Mouse (Mus musculus) limb, embryonic 15.5 days (tissue): Measurements from ENCODE around the gene Ulk3. TPM values are rescaled to one million over a fixed set of nuclear protein-coding genes. Genes with fewer than 3 reads are reported as not detected.

ENCODE experiments used
- ATAC-seq: fragments of 200-750 bp; cut with Nextera tagmentation; 2 replicates; pipeline ENCODE4 v1.8.0; 2017; ENCODE audit warnings: low read depth, moderate TSS enrichment; ENCODE audit not compliant: insufficient number of reproducible peaks, low FRiP score, low TSS enrichment
- H3K27ac ChIP-seq: fragments of 300-500 bp; sonication (generic); 2 replicates; pipeline ENCODE4 v1.5.1; 2015; ENCODE audit warnings: moderate library complexity, mild to moderate bottlenecking, inconsistent platforms
- H3K27me3 ChIP-seq: fragments of 300-500 bp; sonication (generic); 2 replicates; pipeline ENCODE4 v1.6.1; 2015; ENCODE audit warnings: inconsistent platforms
- H3K36me3 ChIP-seq: fragments of 300-500 bp; sonication (generic); 2 replicates; pipeline ENCODE4 v1.6.1; 2015; ENCODE audit warnings: inconsistent platforms
- H3K4me1 ChIP-seq: fragments of 300-500 bp; sonication (generic); 2 replicates; pipeline ENCODE4 v1.6.1; 2015; ENCODE audit warnings: inconsistent platforms
- H3K4me2 ChIP-seq: fragments of 300-500 bp; sonication (generic); 2 replicates; pipeline ENCODE4 v1.6.1; 2015; ENCODE audit warnings: mild to moderate bottlenecking, inconsistent platforms
- H3K4me3 ChIP-seq: fragments of 300-500 bp; sonication (generic); 2 replicates; pipeline ENCODE4 v1.5.1; 2015; ENCODE audit warnings: mild to moderate bottlenecking, inconsistent platforms
- H3K9ac ChIP-seq: fragments of 300-500 bp; sonication (generic); 2 replicates; pipeline ENCODE4 v1.6.1; 2015; ENCODE audit warnings: inconsistent platforms
- H3K9me3 ChIP-seq: fragments of 300-500 bp; sonication (generic); 2 replicates; pipeline ENCODE4 v1.6.1; 2016; ENCODE audit warnings: inconsistent platforms
- WGBS: fragments of 180-500 bp; shearing (Covaris S2); methylation state at CpG from one replicate; pipeline ENCODE4 v1.1.7; 2015; 5-methylcytosine and 5-hydroxymethylcytosine counted together
- polyA plus RNA-seq: library from polyadenylated mRNA; unstranded; fragments of >200 nt; fragmentation: Nextera tagmentation; extraction: Ambion mirVana; gene quantifications from 2 replicates; pipeline ENCODE4 v1.2.1, GENCODE M21; 2015

Gene Ulk3
- polyA plus RNA-seq, 1 experiment from 2014 or later, result 23.2 TPM

GRCm38 (mm10) chr9:57602098-57602497 is 12.8 kb downstream of the Ulk3 start:
- H3K4me3 ChIP-seq, result no peak overlapping the region
- no peaks in the 10 kb centered on the region for H3K36me3 ChIP-seq
- H3K9me3 ChIP-seq, result no peaks in the 10 kb centered on the region
- no peak overlapping the region for H3K9ac ChIP-seq
- ATAC-seq, result no peak
- H3K27me3 ChIP-seq, result peaks cover 22% of the 10 kb centered on the region
- WGBS, result 52% methylated on average over 8 of the region's 8 CpGs
- H3K27ac ChIP-seq, result no peak overlapping the region
- no peak overlapping the region for H3K4me2 ChIP-seq
- H3K4me1 ChIP-seq, result peaks cover 22% of the 10 kb centered on the region

GRCm38 (mm10) chr9:57604875-57605274 is 15.6 kb downstream of the Ulk3 start:
- H3K4me2 ChIP-seq, result no peak overlapping the region
- no peak for ATAC-seq
- 73% methylated on average over 4 of the region's 4 CpGs for WGBS
- no peaks in the 10 kb centered on the region for H3K9me3 ChIP-seq
- no peak overlapping the region for H3K4me3 ChIP-seq
- peaks cover 16% of the 10 kb centered on the region for H3K4me1 ChIP-seq
- no peaks in the 10 kb centered on the region for H3K36me3 ChIP-seq
- no peak overlapping the region for H3K9ac ChIP-seq
- H3K27ac ChIP-seq, result no peak overlapping the region
- H3K27me3 ChIP-seq, result peaks cover 22% of the 10 kb centered on the region

DNA sequence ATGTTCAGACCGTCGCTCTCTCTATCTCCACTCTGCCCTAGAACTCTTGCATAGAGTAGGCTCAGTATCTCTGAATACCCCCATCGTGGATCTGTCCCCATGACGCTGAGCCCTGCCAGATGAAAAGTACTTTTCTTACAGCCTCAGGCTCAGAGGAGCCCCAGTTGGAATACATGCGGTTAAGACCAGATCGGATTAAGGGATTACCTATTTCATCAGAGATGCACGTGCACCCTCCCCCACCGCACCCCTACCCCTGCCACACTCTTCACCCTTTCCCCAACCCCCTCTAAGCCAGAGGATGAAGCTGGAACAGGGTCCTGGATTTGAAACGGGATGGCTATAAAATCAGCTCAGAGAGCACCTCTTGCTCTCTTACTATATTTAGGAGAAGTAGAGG is 16.3 kb downstream of the Ulk3 start:
- Histone ChIP-seq H3K4me2 (no peak overlapping the region), H3K27ac (no peak overlapping the region), H3K9ac (no peak overlapping the region), H3K9me3 (no peaks in the 10 kb centered on the region), H3K4me1 (peaks cover 16% of the 10 kb centered on the region), H3K36me3 (no peaks in the 10 kb centered on the region), H3K4me3 (no peak overlapping the region), H3K27me3 (peaks cover 22% of the 10 kb centered on the region)
- no peak for ATAC-seq
- WGBS, result 21% methylated on average over 9 of the region's 9 CpGs

DNA sequence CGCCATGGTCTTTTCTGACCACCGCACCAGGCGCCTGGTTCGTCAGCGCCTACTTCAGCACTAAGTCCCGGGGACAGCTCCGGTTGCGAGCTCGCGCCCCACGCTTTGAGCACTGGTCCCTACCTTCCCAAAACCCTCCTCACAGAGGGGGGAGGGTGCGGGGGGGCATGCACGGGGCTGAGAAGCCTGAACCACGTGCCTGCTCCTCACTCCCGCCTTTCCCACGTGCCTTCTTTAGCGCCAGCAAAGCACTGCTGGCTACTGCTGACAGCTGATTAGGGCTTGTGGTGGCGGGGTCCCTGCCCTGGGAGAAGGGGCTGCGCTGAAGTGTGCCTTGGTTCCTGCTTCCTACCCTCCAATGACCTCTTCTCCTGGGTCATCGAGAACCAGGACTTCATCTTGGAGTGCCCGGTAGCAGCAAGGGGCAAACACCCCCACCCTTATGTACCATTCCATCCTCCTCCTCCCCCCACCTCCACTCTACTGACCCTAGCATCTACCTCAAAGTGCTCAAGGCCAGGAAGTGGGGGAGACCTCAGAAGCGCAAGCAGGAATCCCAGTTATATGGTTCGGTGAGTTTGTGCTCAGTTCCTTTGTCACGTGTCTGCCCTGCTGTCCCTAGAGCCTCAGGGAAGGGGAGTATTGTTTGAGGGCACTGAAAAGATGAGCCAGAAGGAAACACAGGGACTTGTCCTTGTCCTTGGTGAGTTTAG is 17.0 kb downstream of the Ulk3 start, which contains the start of gene Cplx3:
Cplx3 (minus strand) TSS at position 143 of the 713 bp plus-strand sequence.
- H3K27ac ChIP-seq, result no peak within 1 kb of the TSS
- H3K9me3 ChIP-seq, result no peaks in the 10 kb centered on the region
- peaks cover 8% of the 10 kb centered on the region for H3K4me1 ChIP-seq
- H3K4me2 ChIP-seq, result no peak within 1 kb of the TSS
- no peak within 1 kb of the TSS for H3K9ac ChIP-seq
- peaks cover 22% of the 10 kb centered on the region for H3K27me3 ChIP-seq
- no peaks in the 10 kb centered on the region for H3K36me3 ChIP-seq
- no peak for ATAC-seq
- H3K4me3 ChIP-seq, result no peak within 1 kb of the TSS
- WGBS, result 7% methylated on average over 24 of the region's 24 CpGs

DNA sequence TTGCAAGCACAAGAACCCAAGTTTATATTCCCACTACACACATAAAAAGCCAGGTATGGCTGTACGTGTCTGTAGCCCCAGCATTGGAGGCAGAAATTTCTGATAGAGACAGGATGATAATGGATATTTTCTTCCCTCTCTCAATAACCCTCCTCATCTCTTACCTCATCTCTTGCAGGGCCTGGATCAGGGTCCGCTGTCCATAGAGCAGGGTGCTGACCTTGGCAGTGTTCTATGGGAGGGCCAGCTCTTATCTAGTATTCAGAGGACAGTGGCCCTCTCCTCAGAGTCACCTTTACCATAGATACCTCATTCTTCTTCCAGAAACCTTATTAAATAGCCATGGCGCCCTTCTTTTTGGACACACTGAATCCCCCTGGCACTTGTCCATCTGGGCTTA is 20.6 kb downstream of the Ulk3 start:
- no peak overlapping the region for H3K9ac ChIP-seq
- H3K27me3 ChIP-seq, result peaks cover 20% of the 10 kb centered on the region
- H3K4me2 ChIP-seq, result no peak overlapping the region
- WGBS, result 49% methylated on average over 3 of the region's 3 CpGs
- H3K36me3 ChIP-seq, result no peaks in the 10 kb centered on the region
- H3K4me3 ChIP-seq, result no peak overlapping the region
- peaks cover 5% of the 10 kb centered on the region for H3K4me1 ChIP-seq
- no peak overlapping the region for H3K27ac ChIP-seq
- H3K9me3 ChIP-seq, result no peaks in the 10 kb centered on the region
- no peak for ATAC-seq

DNA sequence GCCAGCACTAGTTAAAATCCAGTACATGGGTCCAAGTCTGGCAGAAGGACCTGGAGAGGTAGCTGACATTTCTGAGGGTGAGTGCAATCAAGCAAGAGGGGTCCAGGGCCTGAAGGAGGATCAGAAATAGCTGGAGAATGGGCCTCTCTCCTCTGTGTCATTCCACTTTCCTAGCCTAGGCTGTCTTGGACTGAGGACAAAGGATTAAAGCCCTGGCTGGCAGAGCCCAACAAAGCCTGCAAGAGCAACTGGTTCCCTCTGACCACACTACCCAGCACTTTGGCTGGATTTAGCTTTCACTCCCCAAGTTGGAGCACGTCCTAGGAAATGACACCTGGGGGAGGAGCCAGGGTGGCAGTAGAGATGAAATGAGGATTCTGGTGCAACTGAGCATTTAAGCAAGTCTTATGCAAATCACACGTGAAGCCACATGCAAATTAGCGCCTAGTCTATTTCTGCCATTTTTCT is 21.1 kb downstream of the Ulk3 start:
- Histone ChIP-seq H3K4me3 (no peak overlapping the region), H3K4me1 (peaks cover 5% of the 10 kb centered on the region), H3K27me3 (peaks cover 17% of the 10 kb centered on the region), H3K9me3 (no peaks in the 10 kb centered on the region), H3K36me3 (no peaks in the 10 kb centered on the region), H3K4me2 (no peak overlapping the region), H3K27ac (no peak overlapping the region), H3K9ac (no peak overlapping the region)
- ATAC-seq, result no peak
- 48% methylated on average over 3 of the region's 3 CpGs for WGBS

GRCm38 (mm10) chr9:57612587-57612986 is 23.3 kb downstream of the Ulk3 start:
- 75% methylated on average over 7 of the region's 7 CpGs for WGBS
- Histone ChIP-seq H3K36me3 (no peaks in the 10 kb centered on the region), H3K27me3 (no peaks in the 10 kb centered on the region; the same call in 1 of the 2 replicates), H3K9ac (no peak overlapping the region), H3K4me3 (no peak overlapping the region), H3K9me3 (no peaks in the 10 kb centered on the region), H3K4me2 (no peak overlapping the region), H3K27ac (no peak overlapping the region), H3K4me1 (no peaks in the 10 kb centered on the region; the same call in 1 of the 2 replicates)
- ATAC-seq, result no peak

GRCm38 (mm10) chr9:57613975-57614374 is 24.7 kb downstream of the Ulk3 start:
- H3K27me3 ChIP-seq, result no peaks in the 10 kb centered on the region
- no peak overlapping the region for H3K9ac ChIP-seq
- H3K27ac ChIP-seq, result no peak overlapping the region
- no peak overlapping the region for H3K4me2 ChIP-seq
- no peaks in the 10 kb centered on the region; the same call in 1 of the 2 replicates for H3K4me1 ChIP-seq
- no peaks in the 10 kb centered on the region for H3K9me3 ChIP-seq
- H3K4me3 ChIP-seq, result no peak overlapping the region
- no peaks in the 10 kb centered on the region for H3K36me3 ChIP-seq
- no peak for ATAC-seq
- WGBS, result 81% methylated on average over 7 of the region's 7 CpGs

DNA sequence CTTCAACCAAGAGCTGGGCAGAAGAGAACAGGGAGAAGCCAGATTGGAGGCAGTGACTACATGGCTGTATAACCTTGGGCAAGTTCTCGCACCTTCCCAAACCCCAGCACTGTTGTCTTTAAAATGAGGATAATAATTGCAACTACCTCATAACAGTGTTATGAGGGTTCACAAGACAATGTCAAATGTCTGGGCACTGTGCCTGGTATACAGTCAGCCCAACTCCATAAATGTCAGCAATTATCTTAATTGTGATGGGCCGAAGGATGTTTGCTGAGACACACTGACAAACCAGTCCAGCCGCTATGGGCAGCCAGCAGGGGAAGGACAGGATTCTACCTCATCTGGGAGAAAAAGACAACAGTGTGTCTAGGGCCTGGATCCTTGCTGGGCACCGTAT is 25.5 kb downstream of the Ulk3 start:
- Histone ChIP-seq H3K9ac (no peak overlapping the region), H3K9me3 (no peaks in the 10 kb centered on the region), H3K27me3 (no peaks in the 10 kb centered on the region), H3K36me3 (no peaks in the 10 kb centered on the region), H3K4me1 (no peaks in the 10 kb centered on the region; the same call in 1 of the 2 replicates), H3K4me2 (no peak overlapping the region), H3K4me3 (no peak overlapping the region), H3K27ac (no peak overlapping the region)
- ATAC-seq, result no peak
- 74% methylated on average over 4 of the region's 4 CpGs for WGBS

- no peaks in the 10 kb centered on the region for H3K27me3 ChIP-seq
- H3K4me2 ChIP-seq, result no peak overlapping the region
- H3K4me3 ChIP-seq, result no peak overlapping the region
- H3K9ac ChIP-seq, result no peak overlapping the region
- H3K4me1 ChIP-seq, result no peaks in the 10 kb centered on the region
- no peak overlapping the region for H3K27ac ChIP-seq
- WGBS, result 69% methylated on average over 8 of the region's 8 CpGs
- H3K9me3 ChIP-seq, result no peaks in the 10 kb centered on the region
- no peak for ATAC-seq
- H3K36me3 ChIP-seq, result no peaks in the 10 kb centered on the region
These were observed 28.4 kb downstream of the Ulk3 start for GRCm38 (mm10) chr9:57617556-57618169.

DNA sequence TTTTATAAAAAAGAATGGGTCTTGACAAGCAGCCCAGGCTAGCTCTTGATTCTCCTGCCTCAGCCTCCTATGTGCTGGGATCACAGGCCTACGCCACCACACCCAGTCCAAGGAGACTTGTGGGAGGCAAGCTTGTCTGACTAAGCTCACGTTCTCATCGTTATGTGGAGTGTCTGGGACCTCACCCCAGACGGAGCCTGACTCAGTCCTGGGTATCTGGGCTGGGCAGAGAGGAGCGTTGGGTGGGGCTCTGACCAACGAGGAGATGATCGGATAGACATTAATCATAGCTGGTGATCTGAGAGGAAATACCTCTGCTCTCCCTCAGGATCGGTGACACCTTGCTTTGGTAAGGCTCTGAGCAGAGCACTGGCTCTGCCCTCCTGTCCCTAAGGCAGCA is 29.6 kb downstream of the Ulk3 start:
- 68% methylated on average over 8 of the region's 8 CpGs for whole genome bisulfite sequencing
- Histone ChIP-seq H3K27ac (no peak overlapping the region), H3K36me3 (no peaks in the 10 kb centered on the region), H3K4me2 (no peak overlapping the region), H3K27me3 (no peaks in the 10 kb centered on the region), H3K4me1 (0 out of 2 replicates have a peak, but pooled peaks cover 2% of the 10 kb centered on the region), H3K4me3 (no peak overlapping the region), H3K9ac (no peak overlapping the region), H3K9me3 (no peaks in the 10 kb centered on the region)
- no peak for ATAC-seq

DNA sequence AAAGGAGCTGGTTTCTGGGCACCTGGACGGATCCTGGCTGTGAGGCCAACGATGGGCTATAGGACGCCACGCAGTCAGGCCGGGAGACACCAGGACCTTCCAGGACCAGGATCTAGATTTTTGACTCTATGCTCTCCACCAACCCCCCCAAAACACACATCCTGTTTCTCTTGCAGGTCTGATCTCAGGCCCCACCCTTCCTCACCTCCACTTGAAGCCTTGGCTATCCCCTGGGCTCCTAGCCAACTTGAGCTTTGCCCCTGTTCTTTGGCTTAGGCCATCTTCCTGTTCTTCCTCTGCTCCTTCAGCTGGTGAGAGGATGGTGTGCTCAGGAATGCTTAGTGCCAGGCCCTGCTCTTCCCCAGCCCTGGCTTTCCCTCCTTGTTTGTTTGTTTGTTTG is 31.4 kb downstream of the Ulk3 start, which contains the start of gene Lman1l:
Lman1l (minus strand) TSS at position 101 of the 400 bp plus-strand sequence.
- Histone ChIP-seq H3K4me1 (0 out of 2 replicates have a peak, but pooled peaks cover 2% of the 10 kb centered on the region), H3K27me3 (no peaks in the 10 kb centered on the region), H3K27ac (no peak within 1 kb of the TSS), H3K9me3 (no peaks in the 10 kb centered on the region), H3K9ac (no peak within 1 kb of the TSS), H3K36me3 (peaks cover 16% of the 10 kb centered on the region), H3K4me2 (no peak within 1 kb of the TSS), H3K4me3 (no peak within 1 kb of the TSS)
- WGBS, result 87% methylated on average over 5 of the region's 5 CpGs
- no peak for ATAC-seq
